Mouse (Mus musculus) heart, postnatal 0 days (tissue): ENCODE data around the gene Adnp. TPM values are rescaled to one million over a fixed set of nuclear protein-coding genes. Genes with fewer than 3 reads are reported as not detected.

ENCODE experiments used
- ATAC-seq: fragments of 200-750 bp; cut with Nextera tagmentation; 2 replicates; pipeline ENCODE4 v1.8.0; 2017; ENCODE audit warnings: low read depth, moderate number of reproducible peaks, moderate library complexity; ENCODE audit not compliant: insufficient read depth
- DNase-seq: peaks from one replicate; pipeline ENCODE4 v3.0.0-alpha.2; 2016; ENCODE audit warnings: low spot score
- H3K27ac ChIP-seq: fragments of 300-500 bp; sonication (generic); 2 replicates; pipeline ENCODE4 v1.5.1; 2014; ENCODE audit warnings: low read depth, mild to moderate bottlenecking
- H3K27me3 ChIP-seq: fragments of 300-500 bp; sonication (generic); 2 replicates; pipeline ENCODE4 v1.6.1; 2014; ENCODE audit warnings: low read length, mixed read lengths; ENCODE audit not compliant: control insufficient read depth, insufficient read depth
- H3K36me3 ChIP-seq: fragments of 300-500 bp; sonication (generic); replicated peaks from 2 replicates; pipeline ENCODE4 v1.6.1; 2014; ENCODE audit warnings: low read length, mixed read lengths; ENCODE audit not compliant: control insufficient read depth, insufficient read depth
- H3K4me1 ChIP-seq: fragments of 300-500 bp; sonication (generic); 2 replicates; pipeline ENCODE4 v1.6.1; 2014; ENCODE audit warnings: antibody characterized with exemption; ENCODE audit not compliant: control insufficient read depth, insufficient read depth
- H3K4me2 ChIP-seq: fragments of 300-500 bp; sonication (generic); 2 replicates; pipeline ENCODE4 v1.6.1; 2014; ENCODE audit warnings: low read depth, mild to moderate bottlenecking, low read length, moderate library complexity
- H3K4me3 ChIP-seq: fragments of 300-500 bp; sonication (generic); 2 replicates; pipeline ENCODE4 v1.5.1; 2014; ENCODE audit warnings: low read depth, low read length
- H3K9ac ChIP-seq: fragments of 300-500 bp; sonication (generic); replicated peaks from 2 replicates; pipeline ENCODE4 v1.6.1; 2014; ENCODE audit warnings: low read depth, low read length, mixed read lengths
- H3K9me3 ChIP-seq: fragments of 300-500 bp; sonication (generic); replicated peaks from 2 replicates; pipeline ENCODE4 v1.6.1; 2016; ENCODE audit warnings: low read length; ENCODE audit not compliant: control insufficient read depth
- CTCF ChIP-seq: IDR thresholded peaks from 2 replicates; pipeline ENCODE4 v1.5.1; 2016; ENCODE audit warnings: antibody characterized with exemption, control low read depth, low read depth
- EP300 ChIP-seq: IDR thresholded peaks from 2 replicates; pipeline ENCODE4 v1.6.1; 2016; ENCODE audit warnings: antibody characterized with exemption, low read depth
- WGBS: fragments of 180-500 bp; shearing (Covaris S2); extraction: QIAGEN DNeasy Blood & Tissue Kit; methylation state at CpG from one replicate; pipeline ENCODE4 v1.1.7; 2014; 5-methylcytosine and 5-hydroxymethylcytosine counted together
- polyA plus RNA-seq: library from polyadenylated mRNA; unstranded; fragments of >200 nt; fragmentation: Nextera tagmentation; extraction: Ambion mirVana; gene quantifications from 2 replicates; pipeline ENCODE4 v1.2.1, GENCODE M21; 2015
- total RNA-seq: library from RNA; depleted of rRNA; stranded (reverse); fragments of >200 nt; gene quantifications from 2 replicates; pipeline ENCODE4 v1.2.3, GENCODE M21; 2014; ENCODE audit warnings: low replicate concordance

Gene Adnp
- total and polyA plus RNA-seq, 2 experiments from 2014 or later = 2.4 to 28.2 TPM

- peaks cover 5% of the 10 kb centered on the region; the same call in 1 of the 2 replicates for H3K4me1 ChIP-seq
- no peak overlapping the region for H3K9ac ChIP-seq
- peak overlapping the region; percentile 32 for H3K4me2 ChIP-seq
- H3K27ac ChIP-seq = peak overlapping the region; percentile 69
- peak; percentile 96 for DNase-seq
- H3K4me3 ChIP-seq = no peak overlapping the region
- TF ChIP-seq CTCF (peak; percentile 74), EP300 (peak; percentile 48; the same call in 1 of the 2 replicates)
- ATAC-seq = peak; percentile 96
- WGBS = 21% methylated on average over 14 of the region's 14 CpGs
- H3K9me3 ChIP-seq = no peaks in the 10 kb centered on the region
- no peaks in the 10 kb centered on the region for H3K36me3 ChIP-seq
- no peaks in the 10 kb centered on the region for H3K27me3 ChIP-seq
Observed at GRCm38 (mm10) chr2:168154090-168154881, 52.6 kb downstream of the Adnp start.

- Histone ChIP-seq H3K9me3 (no peaks in the 10 kb centered on the region), H3K4me2 (no peak overlapping the region), H3K4me1 (peaks cover 15% of the 10 kb centered on the region), H3K36me3 (no peaks in the 10 kb centered on the region), H3K27ac (no peak overlapping the region), H3K27me3 (no peaks in the 10 kb centered on the region), H3K4me3 (no peak overlapping the region), H3K9ac (no peak overlapping the region)
- no peak for ATAC-seq
- TF ChIP-seq CTCF = no peak
- TF ChIP-seq EP300 = no peak
- no peak for DNase-seq
- 92% methylated on average over 8 of the region's 8 CpGs for WGBS
Observed at GRCm38 (mm10) chr2:168149241-168149640, 57.7 kb downstream of the Adnp start.

- Histone ChIP-seq H3K9ac (no peak overlapping the region), H3K9me3 (no peaks in the 10 kb centered on the region), H3K4me3 (no peak overlapping the region), H3K4me2 (no peak overlapping the region), H3K36me3 (no peaks in the 10 kb centered on the region), H3K27me3 (no peaks in the 10 kb centered on the region), H3K4me1 (peaks cover 10% of the 10 kb centered on the region), H3K27ac (no peak overlapping the region)
- TF ChIP-seq CTCF (no peak), EP300 (no peak)
- WGBS = 77% methylated on average over 22 of the region's 22 CpGs
- ATAC-seq (no peak), DNase-seq (no peak)
Observed at GRCm38 (mm10) chr2:168147722-168148432, 59.0 kb downstream of the Adnp start.

GRCm38 (mm10) chr2:168145437-168145836 is 61.5 kb downstream of the Adnp start:
- ATAC-seq (peak; percentile 90), DNase-seq (peak; percentile 73)
- no peaks in the 10 kb centered on the region for H3K36me3 ChIP-seq
- no peak overlapping the region for H3K4me3 ChIP-seq
- H3K4me1 ChIP-seq = peaks cover 10% of the 10 kb centered on the region
- H3K4me2 ChIP-seq = no peak overlapping the region
- no peaks in the 10 kb centered on the region for H3K27me3 ChIP-seq
- H3K9ac ChIP-seq = no peak overlapping the region
- whole genome bisulfite sequencing = 22% methylated on average over 2 of the region's 2 CpGs
- H3K27ac ChIP-seq = peak overlapping the region; percentile 38
- H3K9me3 ChIP-seq = no peaks in the 10 kb centered on the region
- no peak for TF ChIP-seq EP300
- no peak for TF ChIP-seq CTCF

- H3K27ac ChIP-seq = no peak overlapping the region
- no peaks in the 10 kb centered on the region for H3K27me3 ChIP-seq
- H3K9ac ChIP-seq = no peak overlapping the region
- no peak for TF ChIP-seq EP300
- H3K4me2 ChIP-seq = no peak overlapping the region
- ATAC-seq (no peak), DNase-seq (no peak)
- 43% methylated on average over 5 of the region's 5 CpGs for WGBS
- H3K4me3 ChIP-seq = no peak overlapping the region
- H3K36me3 ChIP-seq = no peaks in the 10 kb centered on the region
- peaks cover 10% of the 10 kb centered on the region for H3K4me1 ChIP-seq
- H3K9me3 ChIP-seq = no peaks in the 10 kb centered on the region
Observed at GRCm38 (mm10) chr2:168143794-168144193, 63.1 kb downstream of the Adnp start.
